Mouse (Mus musculus): Measurements from ENCODE around the gene Cfap97d2. TPM values are rescaled to one million over a fixed set of nuclear protein-coding genes. Genes with fewer than 3 reads are reported as not detected.
A peak's percentile ranks its signal among the peaks of the same experiment; 100 is the strongest.
"Not testable (repeated sequence)": the region's sequence is repeated elsewhere in the genome, so short reads cannot be mapped to it uniquely, and the experiment has no call there.

The Cfap97d2 gene
- polyA plus RNA-seq, 1 experiment from 2014 or later = 1.6 TPM

DNA sequence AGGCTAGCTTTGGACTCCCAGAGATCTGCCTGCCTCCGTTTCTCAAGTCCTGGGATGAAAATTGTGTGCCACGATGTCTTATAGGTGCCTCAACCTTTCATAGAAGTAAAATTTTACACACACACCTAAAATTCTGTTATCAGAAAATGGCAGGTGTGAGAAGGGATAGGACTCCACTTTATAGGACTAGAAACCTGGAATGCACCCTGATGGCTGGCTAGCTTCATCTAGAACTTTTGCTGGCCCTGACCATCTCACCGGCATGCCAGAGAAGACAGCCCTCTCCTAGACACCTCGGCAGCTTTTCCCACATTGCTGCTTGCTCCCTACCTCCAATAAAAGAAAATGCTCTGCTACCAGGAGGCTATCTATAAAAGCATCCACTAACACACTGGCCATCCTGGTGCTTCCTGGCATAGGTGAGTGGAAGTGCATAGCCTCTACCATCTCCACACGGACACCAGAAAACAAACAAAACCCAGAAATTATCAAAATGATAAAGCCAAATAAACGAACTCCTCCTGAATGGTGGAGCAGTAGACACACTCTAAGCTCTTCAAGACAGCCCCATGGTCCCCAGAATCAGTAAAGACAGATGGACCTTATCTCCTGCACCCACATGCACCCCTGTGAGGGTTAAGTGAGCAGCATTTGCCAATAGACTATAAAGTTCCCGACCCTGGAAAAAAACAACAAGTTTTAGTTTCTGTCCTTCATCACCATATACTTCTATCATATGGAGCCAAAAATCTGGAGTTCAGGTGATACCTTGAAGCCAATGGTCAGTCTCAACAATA is 35.3 kb downstream of the Cfap97d2 start:
- Histone ChIP-seq H3K4me2 (ENCODE audit: low read length) (no peak overlapping the region), H3K27ac (replicated peaks; ENCODE audit: low read depth, low read length) (no peak overlapping the region), H3K4me1 (ENCODE audit: control insufficient read depth, insufficient read depth, low read length) (no peaks in the 10 kb centered on the region), H3K36me3 (ENCODE audit: control insufficient read depth, insufficient read depth, low read length) (no peaks in the 10 kb centered on the region), H3K27me3 (ENCODE audit: control insufficient read depth, insufficient read depth, low read length) (no peaks in the 10 kb centered on the region), H3K9ac (replicated peaks; ENCODE audit: low read length) (no peak overlapping the region), H3K4me3 (replicated peaks; ENCODE audit: low read depth, low read length) (no peak overlapping the region), H3K9me3 (ENCODE audit: control insufficient read depth, low read length) (no peaks in the 10 kb centered on the region)
- DNase-seq = no peak
- ATAC-seq (ENCODE audit: low FRiP score, low TSS enrichment) = no peak
- 88% methylated on average over 7 of the region's 7 CpGs for WGBS

DNA sequence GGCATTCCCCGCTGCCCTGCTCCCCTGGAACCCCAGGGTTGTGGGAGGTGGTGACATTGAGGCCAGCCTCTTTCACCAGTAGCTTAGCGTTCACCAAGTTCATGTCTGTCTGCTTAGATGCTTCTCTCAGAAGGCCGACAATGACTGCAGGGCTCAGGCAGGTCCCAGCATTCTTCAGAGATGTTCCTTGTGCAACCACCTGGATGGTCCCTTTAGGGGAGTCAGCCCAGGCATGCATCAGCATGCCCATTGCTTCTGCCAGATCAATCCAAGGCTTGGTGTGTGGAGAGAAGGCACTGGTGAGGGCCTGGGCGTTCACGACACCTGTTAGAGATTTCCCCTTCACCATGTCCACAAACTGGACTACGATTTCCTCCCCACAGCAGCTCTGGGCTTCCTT is 40.5 kb downstream of the Cfap97d2 start:
- ATAC-seq (ENCODE audit: low FRiP score, low TSS enrichment); H3K4me3 ChIP-seq (replicated peaks; ENCODE audit: low read depth, low read length); H3K27me3 ChIP-seq (ENCODE audit: control insufficient read depth, insufficient read depth, low read length); H3K9me3 ChIP-seq (ENCODE audit: control insufficient read depth, low read length); DNase-seq; H3K4me1 ChIP-seq (ENCODE audit: control insufficient read depth, insufficient read depth, low read length); H3K27ac ChIP-seq (replicated peaks; ENCODE audit: low read depth, low read length); H3K36me3 ChIP-seq (ENCODE audit: control insufficient read depth, insufficient read depth, low read length); H3K9ac ChIP-seq (replicated peaks; ENCODE audit: low read length); H3K4me2 ChIP-seq (ENCODE audit: low read length): not testable (repeated sequence)
- 93% methylated on average over 5 of the region's 6 CpGs for WGBS

DNA sequence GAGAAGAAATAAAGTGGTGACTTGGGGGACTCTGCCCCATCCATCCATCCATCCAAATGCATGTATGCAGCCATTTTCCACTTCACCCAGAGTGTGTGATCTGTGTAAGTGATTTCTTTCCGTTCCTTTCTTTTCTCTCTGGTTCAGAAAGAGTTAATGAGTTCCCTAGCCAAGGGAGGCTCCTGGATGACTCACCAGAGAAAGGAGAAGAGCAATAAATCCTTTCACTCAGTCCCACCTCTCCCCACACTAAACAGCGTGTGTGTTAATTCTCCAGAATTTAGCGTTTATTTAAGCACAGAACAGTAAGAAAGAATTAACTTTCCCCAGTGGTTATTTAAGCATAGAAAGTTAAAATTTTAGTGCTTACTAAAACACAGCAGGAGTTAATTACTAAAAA is 41.9 kb downstream of the Cfap97d2 start:
- H3K27ac ChIP-seq (replicated peaks; ENCODE audit: low read depth, low read length) = no peak overlapping the region
- 37% methylated on average over 3 of the region's 3 CpGs for WGBS
- ATAC-seq (ENCODE audit: low FRiP score, low TSS enrichment) = no peak

DNA sequence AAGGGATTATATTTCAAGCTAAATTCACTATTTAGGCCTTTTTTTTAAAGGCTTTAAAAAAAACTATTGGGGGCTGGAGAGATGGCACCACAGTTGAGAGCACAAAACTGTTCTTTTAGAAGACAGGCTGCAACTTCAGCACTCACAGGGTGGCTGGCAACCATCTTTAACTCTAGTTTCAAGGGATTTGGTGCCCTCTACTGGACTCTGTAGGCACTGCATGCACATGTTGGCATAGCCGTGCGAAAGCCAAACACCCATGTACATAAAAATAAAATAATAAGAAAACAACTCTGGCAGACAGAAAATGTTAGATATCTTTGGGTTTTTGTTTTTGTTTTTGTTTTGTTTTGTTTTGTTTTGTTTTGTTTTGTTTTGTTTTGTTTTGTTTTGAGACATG is 48.0 kb downstream of the Cfap97d2 start:
- ATAC-seq (ENCODE audit: low FRiP score, low TSS enrichment) (no peak), DNase-seq (peak; percentile 87)
- no peak overlapping the region for H3K4me2 ChIP-seq (ENCODE audit: low read length)
- 30% methylated on average over 2 of the region's 2 CpGs for WGBS
- no peaks in the 10 kb centered on the region for H3K9me3 ChIP-seq (ENCODE audit: control insufficient read depth, low read length)
- H3K4me1 ChIP-seq (ENCODE audit: control insufficient read depth, insufficient read depth, low read length) = peaks cover 8% of the 10 kb centered on the region; the same call in 1 of the 2 replicates
- H3K36me3 ChIP-seq (ENCODE audit: control insufficient read depth, insufficient read depth, low read length) = no peaks in the 10 kb centered on the region
- H3K9ac ChIP-seq (replicated peaks; ENCODE audit: low read length) = no peak overlapping the region
- no peaks in the 10 kb centered on the region for H3K27me3 ChIP-seq (ENCODE audit: control insufficient read depth, insufficient read depth, low read length)
- no peak overlapping the region for H3K4me3 ChIP-seq (replicated peaks; ENCODE audit: low read depth, low read length)
- no peak overlapping the region for H3K27ac ChIP-seq (replicated peaks; ENCODE audit: low read depth, low read length)

More for the DNA sequence above, 41.9 kb downstream of the Cfap97d2 start:
- Histone ChIP-seq H3K36me3 (ENCODE audit: control insufficient read depth, insufficient read depth, low read length) (no peaks in the 10 kb centered on the region), H3K9ac (replicated peaks; ENCODE audit: low read length) (no peak overlapping the region), H3K4me3 (replicated peaks; ENCODE audit: low read depth, low read length) (no peak overlapping the region), H3K4me1 (ENCODE audit: control insufficient read depth, insufficient read depth, low read length) (no peaks in the 10 kb centered on the region), H3K9me3 (ENCODE audit: control insufficient read depth, low read length) (no peaks in the 10 kb centered on the region), H3K4me2 (ENCODE audit: low read length) (no peak overlapping the region), H3K27me3 (ENCODE audit: control insufficient read depth, insufficient read depth, low read length) (no peaks in the 10 kb centered on the region)
- DNase-seq = no peak

DNA sequence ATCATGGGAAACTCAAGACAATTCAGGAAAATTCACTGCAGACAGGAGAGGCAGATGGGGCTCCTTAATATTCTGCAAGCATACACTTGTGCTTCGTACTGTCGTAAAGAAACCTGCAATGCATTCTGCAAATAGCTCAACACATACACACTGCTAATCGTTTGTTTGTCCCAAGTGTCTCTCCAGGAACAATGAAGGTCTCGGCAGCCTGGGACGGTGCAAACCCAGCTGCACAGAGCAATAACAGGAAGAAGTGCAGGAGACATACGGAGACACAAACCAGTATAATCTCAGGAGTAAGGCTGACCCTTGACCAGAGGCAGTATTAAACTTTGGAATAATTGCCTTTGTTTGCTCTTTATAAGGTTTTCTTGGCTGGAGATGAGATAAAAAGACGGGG is 50.8 kb downstream of the Cfap97d2 start:
- 73% methylated on average over 7 of the region's 7 CpGs for WGBS
- H3K4me3 ChIP-seq (replicated peaks; ENCODE audit: low read depth, low read length) = no peak overlapping the region
- H3K4me1 ChIP-seq (ENCODE audit: control insufficient read depth, insufficient read depth, low read length) = peaks cover 12% of the 10 kb centered on the region; the same call in 1 of the 2 replicates
- no peak overlapping the region for H3K27ac ChIP-seq (replicated peaks; ENCODE audit: low read depth, low read length)
- DNase-seq (no peak), ATAC-seq (ENCODE audit: low FRiP score, low TSS enrichment) (no peak)
- peaks cover 12% of the 10 kb centered on the region for H3K36me3 ChIP-seq (ENCODE audit: control insufficient read depth, insufficient read depth, low read length)
- no peaks in the 10 kb centered on the region for H3K9me3 ChIP-seq (ENCODE audit: control insufficient read depth, low read length)
- H3K9ac ChIP-seq (replicated peaks; ENCODE audit: low read length) = no peak overlapping the region
- H3K27me3 ChIP-seq (ENCODE audit: control insufficient read depth, insufficient read depth, low read length) = no peaks in the 10 kb centered on the region
- H3K4me2 ChIP-seq (ENCODE audit: low read length) = no peak overlapping the region

DNA sequence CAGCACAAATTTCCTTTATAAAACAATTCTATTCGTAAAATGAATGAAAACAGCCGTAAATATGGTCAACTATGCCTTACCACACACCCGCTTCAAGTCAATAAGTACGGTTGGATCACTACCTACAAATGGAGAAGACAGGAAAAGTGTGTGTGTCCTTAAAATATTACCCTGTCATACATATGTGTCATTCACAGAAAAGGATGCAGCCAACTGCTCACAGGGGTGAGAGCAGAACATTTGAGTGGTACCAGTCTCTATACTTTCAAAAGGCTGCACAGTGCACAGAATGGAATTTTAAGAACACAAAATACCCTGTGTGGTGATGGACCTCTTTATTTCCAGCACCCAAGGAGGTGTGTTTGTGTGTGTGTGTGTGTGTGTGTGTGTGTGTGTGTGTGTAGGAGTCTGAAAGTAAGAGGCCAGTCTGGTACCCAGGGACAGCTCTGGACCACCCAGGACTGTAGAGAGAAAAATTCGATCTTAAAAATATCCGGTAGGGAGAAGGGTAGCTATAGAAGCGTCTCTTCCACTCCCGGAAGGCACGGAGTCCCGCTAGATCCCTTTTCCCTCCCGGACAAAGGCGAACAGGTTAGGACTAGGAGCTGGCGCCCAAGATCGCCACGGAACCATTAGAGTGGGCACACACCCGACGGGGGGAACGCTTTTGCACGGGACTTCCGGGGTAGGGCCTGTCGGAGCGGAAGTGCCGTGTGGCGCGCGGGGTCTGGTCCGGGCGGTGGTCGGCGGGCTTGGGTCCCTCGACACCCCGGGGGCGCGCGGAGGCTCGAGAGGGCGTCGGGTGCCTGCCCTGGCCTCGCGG is 51.5 kb downstream of the Cfap97d2 start, which contains the start of gene Cdc16:
Cdc16 (plus strand) TSS at position 695 of the 823 bp plus-strand sequence.
- ATAC-seq (ENCODE audit: low FRiP score, low TSS enrichment) = peak; percentile 95
- peaks cover 17% of the 10 kb centered on the region for H3K36me3 ChIP-seq (ENCODE audit: control insufficient read depth, insufficient read depth, low read length)
- WGBS = 9% methylated on average over 40 of the region's 40 CpGs

DNA sequence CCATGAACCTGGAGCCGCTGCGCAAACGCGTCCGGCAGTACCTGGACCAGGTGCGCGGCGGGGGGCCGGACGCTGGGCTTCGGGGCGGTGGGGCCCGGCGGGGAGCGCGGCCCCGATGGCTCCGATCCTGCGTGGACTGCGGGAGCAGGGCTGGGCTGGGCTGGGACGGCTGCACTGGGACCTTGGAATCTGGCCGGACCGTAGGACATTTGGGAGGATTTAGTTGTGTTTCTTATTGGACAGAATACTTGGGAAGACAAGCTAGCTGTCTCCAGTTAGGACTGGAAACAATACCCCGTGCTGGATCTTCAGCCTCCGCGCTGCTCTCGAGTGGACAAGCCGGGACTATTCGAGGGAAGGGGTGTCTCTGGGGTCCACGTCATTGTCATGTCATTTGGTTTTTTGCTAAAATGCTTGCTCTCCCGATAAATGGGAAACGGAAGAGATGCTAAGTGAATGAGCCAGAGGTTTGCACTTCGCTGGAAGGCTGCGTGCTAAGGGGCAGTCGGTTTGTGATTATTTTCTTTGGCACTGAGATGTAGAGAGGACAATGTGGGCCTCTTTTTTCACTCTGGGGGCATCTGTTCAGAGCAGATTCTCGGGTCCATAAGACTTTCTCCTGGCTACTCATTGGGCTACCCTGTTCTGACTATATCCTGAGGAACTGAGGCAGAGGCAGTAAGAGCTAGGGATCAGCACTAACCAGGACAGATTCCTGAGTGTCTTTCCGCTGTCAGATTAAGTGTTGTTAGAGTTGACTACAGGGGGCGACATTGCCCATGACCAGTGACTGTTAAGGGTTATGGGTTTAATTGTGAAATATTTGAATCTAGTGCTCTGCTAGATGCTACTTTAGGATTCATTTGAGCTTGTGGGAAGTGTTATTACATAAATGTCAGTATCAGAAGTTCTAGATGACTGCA is 52.4 kb downstream of the Cfap97d2 start:
- under 1% methylated on average over 38 of the region's 38 CpGs for WGBS
- H3K9ac ChIP-seq (replicated peaks; ENCODE audit: low read length) = peak overlapping the region; percentile 95

More for the DNA sequence above, 51.5 kb downstream of the Cfap97d2 start, which contains the start of gene Cdc16:
- Histone ChIP-seq H3K4me2 (ENCODE audit: low read length) (peak within 1 kb of the TSS; percentile 60), H3K27me3 (ENCODE audit: control insufficient read depth, insufficient read depth, low read length) (no peaks in the 10 kb centered on the region), H3K27ac (replicated peaks; ENCODE audit: low read depth, low read length) (peak within 1 kb of the TSS; percentile 81), H3K4me1 (ENCODE audit: control insufficient read depth, insufficient read depth, low read length) (peaks cover 12% of the 10 kb centered on the region; the same call in 1 of the 2 replicates), H3K9me3 (ENCODE audit: control insufficient read depth, low read length) (no peaks in the 10 kb centered on the region), H3K9ac (replicated peaks; ENCODE audit: low read length) (peak within 1 kb of the TSS; percentile 95), H3K4me3 (replicated peaks; ENCODE audit: low read depth, low read length) (peak within 1 kb of the TSS; percentile 100)
- DNase-seq = peak; percentile 96

DNA sequence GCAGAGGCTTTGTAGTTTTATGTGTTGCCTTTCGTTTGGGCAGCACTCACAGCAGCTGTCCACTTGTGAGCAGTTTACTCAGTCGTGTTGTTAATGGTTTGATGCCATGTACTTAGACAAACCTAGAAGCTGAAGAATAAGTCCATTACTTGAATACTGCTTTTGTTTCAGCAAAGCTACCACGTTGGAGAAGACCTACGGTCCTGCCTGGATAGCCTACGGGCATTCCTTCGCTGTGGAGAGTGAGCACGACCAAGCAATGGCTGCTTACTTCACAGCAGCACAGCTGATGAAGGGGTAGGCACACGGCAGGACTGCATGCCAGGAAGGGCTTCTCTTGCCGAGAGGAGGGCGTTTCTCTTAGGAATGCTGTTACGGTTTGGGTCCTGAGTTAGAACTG is 63.5 kb downstream of the Cfap97d2 start:
- no peaks in the 10 kb centered on the region for H3K4me1 ChIP-seq (ENCODE audit: control insufficient read depth, insufficient read depth, low read length)
- no peak overlapping the region for H3K9ac ChIP-seq (replicated peaks; ENCODE audit: low read length)
- DNase-seq = no peak
- 89% methylated on average over 11 of the region's 11 CpGs for WGBS
- no peak overlapping the region for H3K4me2 ChIP-seq (ENCODE audit: low read length)
- ATAC-seq (ENCODE audit: low FRiP score, low TSS enrichment) = no peak
- no peaks in the 10 kb centered on the region for H3K9me3 ChIP-seq (ENCODE audit: control insufficient read depth, low read length)
- H3K36me3 ChIP-seq (ENCODE audit: control insufficient read depth, insufficient read depth, low read length) = peaks cover 93% of the 10 kb centered on the region
- H3K27ac ChIP-seq (replicated peaks; ENCODE audit: low read depth, low read length) = no peak overlapping the region
- H3K4me3 ChIP-seq (replicated peaks; ENCODE audit: low read depth, low read length) = no peak overlapping the region
- no peaks in the 10 kb centered on the region for H3K27me3 ChIP-seq (ENCODE audit: control insufficient read depth, insufficient read depth, low read length)

More for the DNA sequence above, 52.4 kb downstream of the Cfap97d2 start:
- H3K9me3 ChIP-seq (ENCODE audit: control insufficient read depth, low read length) = no peaks in the 10 kb centered on the region
- peak overlapping the region; percentile 81 for H3K27ac ChIP-seq (replicated peaks; ENCODE audit: low read depth, low read length)
- H3K4me2 ChIP-seq (ENCODE audit: low read length) = peak overlapping the region; percentile 60
- peak; percentile 70 for DNase-seq
- peaks cover 12% of the 10 kb centered on the region; the same call in 1 of the 2 replicates for H3K4me1 ChIP-seq (ENCODE audit: control insufficient read depth, insufficient read depth, low read length)
- no peaks in the 10 kb centered on the region for H3K27me3 ChIP-seq (ENCODE audit: control insufficient read depth, insufficient read depth, low read length)
- peak overlapping the region; percentile 100 for H3K4me3 ChIP-seq (replicated peaks; ENCODE audit: low read depth, low read length)
- peak; percentile 70 for ATAC-seq (ENCODE audit: low FRiP score, low TSS enrichment)
- peaks cover 26% of the 10 kb centered on the region for H3K36me3 ChIP-seq (ENCODE audit: control insufficient read depth, insufficient read depth, low read length)

All from midbrain, embryonic 14.5 days (tissue).